Mouse (Mus musculus) heart, postnatal 10 days (tissue): ENCODE results near the gene Dapk1. TPM values are rescaled to one million over a fixed set of nuclear protein-coding genes. Genes with fewer than 3 reads are reported as not detected.

Experiments used
- DNase-seq, 2 experiments: peaks; one replicate each; pipeline ENCODE4 v3.0.0; 2021
- intact Hi-C: fragments of 180-260 bp; cut with DNase I; formaldehyde crosslinking; loops from one replicate; pipeline ENCODE4 v1.15.1; 2025
- total RNA-seq, 2 experiments: library from RNA; stranded (reverse); gene quantifications; 2 replicates each; pipeline ENCODE4 v1.2.3; 2021

Dapk1 gene
- total RNA-seq, 2 experiments from 2014 or later, result 25.4 to 25.9 TPM

DNA sequence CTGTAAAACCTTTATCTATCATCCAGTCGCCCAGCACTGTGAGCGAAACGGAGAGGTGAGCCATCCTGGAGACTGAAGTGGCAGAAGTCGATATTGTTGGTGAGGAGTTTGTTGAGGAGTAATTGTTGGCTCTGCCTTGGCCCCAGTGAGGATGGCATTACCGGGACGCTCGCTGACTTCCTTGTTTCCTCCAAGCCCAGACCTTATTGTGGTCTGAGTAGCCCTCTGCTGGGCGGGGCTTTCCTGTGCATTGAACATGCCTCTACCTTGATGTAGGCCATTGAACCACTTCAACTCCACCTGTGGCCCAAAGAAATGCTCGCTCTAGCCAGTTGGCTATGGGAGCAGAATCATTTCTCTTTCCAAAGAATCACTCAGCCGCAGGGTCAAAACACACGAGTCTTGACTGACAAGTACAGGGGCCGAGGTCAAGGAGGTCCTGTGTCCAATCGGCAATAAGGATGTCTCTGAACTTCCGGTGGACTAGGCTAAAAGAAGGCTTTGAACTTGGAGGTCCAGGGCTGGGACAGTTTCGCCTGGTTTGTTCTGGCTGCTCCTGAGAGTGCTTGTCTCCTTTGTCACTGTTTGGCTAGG, 13.4 kb downstream of the Dapk1 start:
- DNase-seq, result no peak
- intact Hi-C loops, result no loop called here

DNA sequence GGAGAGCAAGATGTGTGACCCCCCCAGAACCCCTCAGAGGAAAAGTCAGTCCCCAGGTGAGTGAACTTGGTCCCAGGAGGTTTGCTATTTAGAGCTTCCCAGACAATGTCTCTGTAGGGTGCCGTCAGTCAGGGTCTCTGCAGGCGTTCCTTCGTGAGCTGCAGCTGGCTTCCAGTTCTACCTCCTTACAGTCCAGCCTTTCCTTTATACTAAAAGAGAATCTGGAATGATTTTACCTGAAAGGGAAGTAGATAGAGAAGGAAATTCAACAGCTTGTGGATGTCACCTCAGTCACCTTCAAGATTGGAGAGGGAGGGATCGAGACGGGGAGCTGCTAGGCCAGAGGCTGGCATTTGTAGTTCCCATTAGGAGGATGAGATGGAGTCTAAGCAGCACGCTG, 14.3 kb downstream of the Dapk1 start:
- intact Hi-C loops, result no loop called here
- no peak for DNase-seq

DNA sequence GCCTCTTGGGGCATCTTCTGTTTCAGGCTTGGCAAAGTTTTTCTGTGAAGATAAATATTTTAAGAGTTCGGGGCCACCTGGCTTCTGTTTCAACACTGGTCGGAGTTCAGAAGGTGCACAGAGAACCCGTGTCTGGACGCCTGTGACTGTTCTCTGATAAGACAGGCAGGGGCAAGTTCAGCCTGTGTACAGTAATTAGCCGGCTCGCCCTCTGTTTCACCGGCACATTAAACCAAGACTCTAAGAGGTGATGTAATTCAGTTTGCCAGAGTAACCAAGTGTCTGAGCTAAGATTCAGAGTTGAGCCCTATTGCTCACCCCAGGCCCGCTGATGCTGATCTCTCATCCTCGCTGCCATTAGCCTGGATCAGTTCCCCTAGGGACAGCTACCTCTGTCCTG, 16.5 kb downstream of the Dapk1 start:
- no peak for DNase-seq
- intact Hi-C loops, result no loop called here

DNA sequence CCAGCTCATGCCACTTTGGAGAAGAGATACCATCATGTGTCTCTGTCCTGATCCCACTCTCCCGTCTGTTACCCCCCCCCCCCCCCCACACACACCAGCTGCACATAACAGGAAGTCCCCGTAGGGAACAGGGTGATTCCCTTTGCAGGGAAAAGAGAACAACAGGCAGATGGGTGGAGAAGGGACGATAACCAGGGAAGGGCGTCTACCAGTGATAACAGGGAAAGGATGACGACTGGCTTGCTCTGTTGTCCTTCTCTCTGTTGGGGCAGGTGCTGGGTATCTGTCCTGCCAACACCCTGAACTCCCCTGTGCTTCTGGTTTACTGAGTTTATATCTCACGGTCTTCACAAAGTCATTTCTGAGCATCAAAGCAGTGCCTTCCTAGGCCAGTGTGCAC, 18.0 kb downstream of the Dapk1 start:
- intact Hi-C loops, result no loop called here

DNA sequence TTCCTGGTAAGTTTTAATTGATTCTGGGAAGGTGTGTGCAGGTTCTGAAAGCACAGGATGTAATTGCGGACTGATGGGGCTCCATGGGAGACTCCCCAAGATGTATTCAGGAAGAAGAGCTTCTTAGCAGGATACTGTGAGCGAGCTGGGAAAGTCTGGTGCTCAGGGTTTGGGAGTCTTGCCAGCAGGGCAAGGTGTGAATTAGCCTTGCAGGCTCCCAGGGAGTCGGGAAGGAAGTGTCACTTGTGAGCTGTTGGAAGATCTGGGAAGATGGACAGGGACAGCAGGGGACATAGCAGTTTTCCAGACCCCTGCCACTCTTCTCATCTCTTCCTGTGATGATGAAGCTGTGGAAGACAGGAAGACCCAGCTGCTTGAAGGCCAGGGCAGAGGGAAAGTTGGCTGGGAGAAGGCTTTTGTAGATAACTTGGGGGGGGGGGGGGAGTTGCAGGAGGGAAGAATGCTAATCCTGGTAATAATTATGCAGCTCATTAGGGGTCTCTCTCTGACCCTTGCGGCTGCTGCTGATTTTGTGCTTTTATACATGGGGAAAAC, 19.7 kb downstream of the Dapk1 start:
- intact Hi-C loops, result no loop called here
- no peak for DNase-seq

More for the DNA sequence above, 18.0 kb downstream of the Dapk1 start:
- DNase-seq, result no peak

DNA sequence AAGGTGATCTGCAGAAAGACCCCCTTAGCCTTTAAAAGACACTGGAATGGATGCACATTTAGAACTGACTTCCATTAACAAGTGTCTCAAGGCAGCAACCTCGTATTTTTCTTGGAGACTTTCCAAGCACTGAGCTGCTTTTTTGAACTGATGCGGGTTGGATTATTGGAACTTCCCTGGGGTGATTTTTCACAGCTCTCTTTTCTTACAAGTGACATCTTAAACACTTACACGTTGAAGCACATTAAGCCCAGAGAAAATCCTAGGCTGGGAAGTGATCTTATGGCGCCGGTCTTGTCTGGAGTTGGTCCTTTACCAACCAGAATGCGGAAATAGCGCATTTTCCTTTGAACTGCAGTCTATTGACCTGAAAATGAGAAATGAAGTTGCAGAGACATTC, 23.8 kb downstream of the Dapk1 start:
- intact Hi-C loops, result no loop called here
- DNase-seq, result no peak

DNA sequence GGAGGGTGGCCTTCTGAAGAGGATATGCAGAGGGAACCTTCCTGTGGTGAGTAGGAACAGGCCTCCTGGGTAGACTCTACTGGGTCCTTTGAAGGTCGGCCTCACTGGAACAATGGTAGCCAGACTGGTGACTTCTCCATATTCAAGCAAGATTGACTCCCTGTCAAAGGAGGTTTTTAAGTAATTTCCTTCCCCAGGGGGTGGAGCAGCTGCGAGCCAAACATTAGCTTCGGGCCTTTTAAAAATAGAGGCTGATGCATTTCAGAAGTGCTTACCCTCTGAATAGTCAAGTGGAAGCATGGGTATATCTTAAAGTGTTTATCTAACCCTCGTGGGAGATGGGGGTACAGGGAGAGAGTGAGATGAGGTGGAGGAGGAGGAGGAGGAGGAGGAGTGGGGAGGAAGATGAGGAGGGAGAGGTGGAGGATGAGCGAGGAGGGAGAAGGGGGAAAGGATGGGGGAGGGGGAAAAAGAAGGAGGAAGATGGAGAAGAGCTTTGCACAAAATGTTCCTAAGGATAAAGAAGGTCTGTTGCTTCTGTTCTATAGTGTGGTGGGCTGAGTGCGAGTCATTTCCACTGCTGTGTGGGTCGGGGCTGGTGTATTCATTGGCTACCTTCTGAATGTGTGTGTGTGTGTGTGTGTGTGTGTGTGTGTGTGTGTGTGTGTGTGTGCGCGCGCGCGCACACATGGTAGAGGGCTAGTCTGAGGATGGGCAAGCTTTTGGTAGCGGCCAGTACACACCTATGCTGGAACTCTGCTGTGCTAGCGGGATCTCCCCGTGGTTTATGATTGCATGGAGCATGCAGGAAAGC, 26.3 kb downstream of the Dapk1 start:
- DNase-seq, result no peak
- intact Hi-C loops, result no loop called here

DNA sequence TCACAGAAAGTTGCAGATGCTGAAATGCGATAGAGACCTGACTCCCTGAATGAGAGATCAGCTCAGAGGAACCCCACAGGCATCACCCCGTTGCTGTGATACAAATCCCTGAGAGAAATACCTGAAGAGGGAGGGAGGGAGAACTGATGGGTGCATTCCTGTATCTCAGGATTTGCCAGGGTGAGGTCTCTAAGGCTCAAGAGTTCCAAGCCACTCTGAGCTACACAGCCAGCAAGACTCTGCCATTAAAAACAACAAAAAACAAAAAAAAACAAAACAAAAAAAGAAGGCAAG, 26.9 kb downstream of the Dapk1 start:
- no peak for DNase-seq
- intact Hi-C loops, result no loop called here

DNA sequence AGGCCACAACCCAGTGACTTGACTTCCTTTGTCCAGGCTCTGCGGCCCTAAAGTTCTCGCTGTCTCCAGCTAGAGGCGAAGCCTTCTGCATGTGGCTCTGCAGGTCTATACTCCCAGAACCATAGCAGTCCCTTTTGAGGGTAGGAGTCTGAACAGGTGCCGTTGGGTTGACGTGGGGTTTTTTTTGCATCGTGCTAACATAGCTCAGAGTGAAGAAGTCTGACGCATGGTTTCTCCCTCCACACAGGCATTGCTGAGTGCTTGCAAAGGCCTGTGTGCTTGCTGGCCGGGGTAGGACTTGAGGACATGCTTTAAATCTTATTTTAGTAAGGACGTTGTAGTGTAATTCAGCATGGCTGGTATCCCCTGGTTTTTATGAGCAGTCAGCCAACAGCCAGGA, 27.7 kb downstream of the Dapk1 start:
- no peak for DNase-seq
- intact Hi-C loops, result no loop called here

DNA sequence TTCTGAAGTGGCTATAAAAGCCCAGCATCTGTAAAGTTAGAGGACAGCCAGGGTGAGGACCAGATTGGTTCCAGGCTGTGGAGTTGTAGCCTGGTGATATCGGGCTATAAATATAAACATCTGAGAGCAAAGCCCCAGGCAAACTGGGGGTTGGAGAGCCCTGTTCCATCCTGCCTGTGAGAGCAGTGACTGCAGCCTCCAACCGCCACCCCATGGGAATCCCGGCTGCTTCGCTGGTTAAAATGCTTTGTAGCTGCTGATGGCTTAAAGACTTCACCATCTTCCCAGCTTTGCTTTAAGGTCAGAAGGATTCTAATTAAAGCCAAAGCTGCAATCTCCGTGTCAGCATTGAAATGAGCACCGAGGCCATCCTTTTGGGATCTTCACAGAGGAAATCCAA, 32.2 kb downstream of the Dapk1 start:
- intact Hi-C loops, result no loop called here
- peak; percentile 42 to 44 for DNase-seq

DNA sequence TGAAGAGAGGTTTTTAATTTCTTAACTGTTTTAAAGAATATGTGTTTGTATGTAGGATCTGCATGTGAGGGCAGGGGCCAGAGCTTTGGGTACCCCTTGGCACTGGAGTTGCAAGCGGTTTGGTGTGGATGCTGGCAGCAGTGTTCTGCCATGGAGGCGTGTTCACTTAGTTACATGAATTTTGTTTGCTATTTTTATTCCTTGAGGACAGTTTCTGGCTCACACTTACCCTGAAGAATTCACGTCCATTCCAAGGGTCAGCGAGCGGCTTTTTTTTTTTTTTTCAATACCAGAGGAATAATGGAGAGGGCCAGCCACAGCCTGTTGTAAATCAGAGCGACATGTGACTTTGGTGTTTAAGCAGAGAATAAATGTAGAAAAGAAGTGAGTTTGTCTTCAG, 33.9 kb downstream of the Dapk1 start:
- intact Hi-C loops, result no loop called here
- DNase-seq, result peak; percentile 35 to 46

DNA sequence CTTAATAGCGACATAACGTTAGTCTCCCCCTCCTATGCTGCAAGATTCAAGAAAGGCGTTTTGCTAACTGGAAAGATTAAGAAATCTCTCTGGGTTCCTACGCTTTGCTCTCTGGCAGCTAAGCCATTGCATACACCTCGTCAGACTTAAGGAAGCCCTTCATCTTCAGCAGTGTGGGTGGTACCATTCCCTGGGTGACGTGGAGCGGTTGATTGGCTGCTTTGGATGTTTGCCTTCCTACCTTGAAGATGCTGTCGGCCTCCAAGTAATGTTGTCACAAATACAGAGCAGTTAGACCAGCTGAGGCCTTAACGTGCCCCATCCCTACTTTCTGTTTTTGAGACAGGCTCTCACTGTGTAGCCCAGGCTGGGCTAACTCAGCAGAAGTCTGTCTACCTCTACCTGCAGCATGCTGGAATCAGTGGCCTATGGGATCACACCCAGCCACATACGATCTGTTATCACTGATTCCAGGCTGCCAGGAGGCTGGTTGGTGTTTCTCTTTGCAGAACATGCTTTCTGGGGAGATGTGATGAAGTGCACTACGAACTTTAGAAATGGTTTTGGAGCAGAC, 37.8 kb downstream of the Dapk1 start:
- intact Hi-C loops, result no loop called here
- DNase-seq, result no peak

DNA sequence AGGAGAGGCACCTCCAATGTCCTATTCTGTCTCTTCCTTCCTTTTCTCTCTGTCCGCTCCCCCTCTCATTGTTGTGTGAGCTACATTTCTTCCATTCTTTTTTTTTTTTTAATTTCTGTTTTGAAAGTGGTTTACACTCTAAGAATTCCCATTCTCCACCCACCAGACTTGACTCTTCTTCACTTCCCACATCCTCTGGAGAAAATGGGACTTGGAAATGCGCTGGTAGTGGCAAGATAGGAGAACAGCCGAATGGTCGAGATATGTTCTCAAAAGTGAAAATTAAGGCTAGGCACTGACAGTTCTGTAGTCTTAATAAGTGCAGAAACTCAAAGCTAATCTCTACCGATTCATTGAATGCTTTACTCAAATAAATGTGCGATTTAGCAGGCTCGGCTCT, 38.7 kb downstream of the Dapk1 start:
- intact Hi-C loops, result no loop called here
- DNase-seq, result no peak

DNA sequence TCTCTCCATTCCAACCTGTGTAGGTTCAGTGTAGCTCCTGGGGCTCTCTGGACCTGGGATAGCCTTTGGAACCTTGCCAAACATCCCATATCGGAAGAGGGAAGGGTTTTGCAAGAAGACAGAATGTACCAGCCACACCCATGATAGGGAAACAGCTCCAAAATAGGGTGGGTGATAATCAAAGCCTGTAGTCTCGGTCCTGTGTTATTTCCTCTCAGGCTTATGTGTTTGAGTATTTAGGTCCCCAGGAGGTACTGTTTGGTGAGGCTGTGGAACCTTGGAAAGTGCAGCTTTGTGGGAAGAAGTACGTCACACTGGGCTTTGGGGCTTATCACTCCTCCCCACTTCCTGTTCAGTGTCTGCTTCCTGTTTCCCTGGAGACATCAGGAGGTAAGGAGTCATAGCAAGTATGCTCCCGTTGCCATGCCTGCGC, 42.7 kb downstream of the Dapk1 start:
- DNase-seq, result peak in 1 of 2 experiments; percentile 23

DNA sequence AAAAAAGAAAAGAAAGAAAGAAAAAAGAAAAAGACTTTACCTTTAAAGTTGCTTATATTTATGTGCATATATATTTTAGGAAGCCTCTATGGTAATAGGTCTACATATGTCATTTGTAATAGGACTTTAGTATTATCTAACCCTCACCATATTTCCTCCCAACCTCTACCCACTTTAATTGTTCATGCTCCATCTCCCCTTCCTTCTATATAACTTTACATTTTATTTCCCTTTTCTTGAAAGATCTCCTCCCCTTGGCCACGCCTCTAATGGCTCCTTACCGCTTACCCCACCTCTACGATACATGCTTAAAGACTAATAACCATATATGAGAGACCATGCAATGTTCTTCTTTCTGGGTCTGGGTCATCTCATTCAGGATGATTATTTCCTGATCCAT, 45.0 kb downstream of the Dapk1 start:
- DNase-seq, result no peak
- intact Hi-C loops, result no loop called here

More for the DNA sequence above, 42.7 kb downstream of the Dapk1 start:
- intact Hi-C loops, result no loop called here

DNA sequence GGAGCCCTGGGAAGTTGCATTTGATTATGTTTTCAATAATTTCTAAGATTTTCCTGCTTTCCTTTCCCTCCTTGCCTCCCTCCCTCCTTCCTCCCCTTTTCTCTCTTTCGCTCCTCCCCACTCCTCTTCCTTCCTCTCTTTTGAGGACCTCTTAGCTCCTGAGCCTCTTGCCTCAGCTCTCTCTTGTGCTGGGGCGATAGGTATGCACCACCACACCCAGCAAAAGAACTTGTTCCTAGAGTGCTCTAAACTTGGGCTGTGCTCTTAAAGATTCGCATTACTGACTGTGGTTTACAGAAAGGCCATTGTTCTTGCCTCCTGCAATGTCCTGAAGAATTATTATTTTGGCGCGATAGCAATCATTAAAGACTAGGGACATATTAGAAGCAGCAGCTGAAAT, 46.6 kb downstream of the Dapk1 start:
- DNase-seq, result no peak
- intact Hi-C loops, result no loop called here

DNA sequence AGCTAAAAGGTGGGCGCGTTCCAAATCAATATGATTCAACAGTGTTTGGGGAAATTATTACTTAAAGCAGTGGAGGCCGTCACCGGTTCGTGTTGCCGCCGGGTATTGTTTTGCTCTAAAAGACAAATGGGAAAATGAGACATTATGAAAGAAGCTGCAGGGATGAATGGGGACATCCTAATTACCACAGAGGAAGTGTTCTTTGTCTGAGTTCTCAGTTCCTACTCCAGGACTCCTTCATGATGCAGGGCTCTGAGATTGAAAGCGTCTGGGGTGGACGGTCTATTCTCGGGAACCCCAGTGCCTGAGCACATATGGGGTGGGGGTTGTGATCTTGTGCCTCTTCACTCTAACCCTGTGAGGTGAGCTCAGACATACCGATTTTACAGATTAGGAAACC, 48.3 kb downstream of the Dapk1 start:
- no peak for DNase-seq
- intact Hi-C loops, result no loop called here

DNA sequence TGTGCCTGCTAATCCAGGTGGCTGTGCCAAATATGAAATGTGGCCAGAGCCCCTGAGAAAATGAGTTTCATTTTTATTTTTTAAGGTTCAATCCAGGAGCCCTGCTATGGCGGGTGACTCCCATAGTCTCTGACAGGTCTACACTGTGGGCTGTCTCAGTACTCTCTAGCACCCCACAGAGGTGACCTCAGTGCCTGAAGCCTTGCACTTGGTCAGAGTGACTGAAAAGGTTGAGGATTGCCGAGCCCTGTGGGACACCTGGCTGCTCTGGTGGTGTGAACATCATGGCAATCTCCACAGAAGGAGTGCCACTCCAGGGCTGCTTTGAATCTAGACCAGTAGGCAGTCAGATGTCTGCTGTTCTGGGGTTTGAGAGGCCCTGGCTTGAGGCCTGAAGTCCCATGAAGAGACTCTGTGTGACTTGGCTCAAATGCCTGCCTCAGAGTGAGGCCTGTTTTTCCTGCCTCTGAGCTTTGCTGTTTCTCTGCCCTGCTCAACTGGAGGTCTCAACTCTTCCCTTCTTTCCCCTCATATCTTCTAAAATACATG, 52.3 kb downstream of the Dapk1 start:
- intact Hi-C loops, result no loop called here
- peak; percentile 47 to 68 for DNase-seq

DNA sequence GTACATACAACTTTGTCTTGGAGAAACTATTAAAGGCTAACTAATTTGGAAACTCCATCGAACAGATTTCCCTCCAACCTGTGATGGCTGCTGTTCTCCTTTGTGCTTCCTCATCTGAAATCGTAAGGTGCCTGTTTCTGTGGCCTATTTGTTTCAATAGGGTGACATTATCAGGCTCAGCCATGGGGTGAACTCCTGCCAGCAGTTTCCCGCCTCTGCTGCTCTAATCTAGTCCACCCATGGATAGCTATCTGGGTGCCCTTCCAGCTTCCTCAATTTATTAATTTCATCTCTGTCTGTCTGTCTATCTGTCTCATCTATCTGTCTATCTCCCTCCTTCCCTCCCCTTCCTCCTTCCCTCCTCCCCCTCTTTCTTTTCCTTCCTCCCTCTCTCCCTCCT, 53.5 kb downstream of the Dapk1 start:
- no peak for DNase-seq
- intact Hi-C loops, result no loop called here

DNA sequence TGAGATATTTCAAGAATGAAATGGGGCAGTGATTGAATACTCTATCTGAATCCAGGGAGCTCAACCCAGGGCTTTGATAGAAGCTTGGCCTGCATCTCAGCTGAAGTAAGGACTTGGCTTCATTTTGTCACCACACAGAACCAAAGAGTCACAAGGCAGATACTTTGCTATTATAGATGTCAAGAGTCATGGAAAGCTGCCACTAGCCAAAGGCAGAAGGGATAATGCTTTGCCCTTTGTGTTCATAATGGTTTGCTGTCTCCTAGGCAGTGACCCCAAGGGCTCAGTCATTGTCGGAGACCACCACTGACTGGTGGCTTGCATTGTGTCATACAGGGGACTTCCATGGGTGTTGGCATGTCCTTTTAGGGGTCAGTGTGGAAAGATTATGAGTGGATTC, 57.9 kb downstream of the Dapk1 start:
- intact Hi-C loops, result no loop called here
- DNase-seq, result peak; percentile 42 to 62

DNA sequence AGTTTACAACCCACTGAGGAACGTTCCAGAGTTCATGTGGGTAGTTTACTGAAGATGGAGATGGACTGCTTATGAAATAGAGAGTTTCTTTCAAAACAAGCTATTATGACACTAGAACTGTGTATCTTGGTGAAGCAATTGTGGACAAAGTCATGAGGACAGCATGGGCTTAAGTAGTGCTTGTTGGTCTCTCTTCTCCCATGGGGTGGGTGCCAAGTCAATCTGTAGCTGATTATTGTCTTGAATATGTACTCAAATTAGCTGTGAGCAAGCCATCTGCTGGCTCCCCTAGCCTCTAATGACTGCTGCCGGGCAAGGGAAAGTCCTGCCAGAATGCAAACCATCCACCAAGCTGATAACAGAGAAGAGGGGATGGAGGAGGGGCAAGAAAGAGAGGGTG, 58.3 kb downstream of the Dapk1 start:
- intact Hi-C loops, result no loop called here

More for the DNA sequence above, 58.3 kb downstream of the Dapk1 start:
- peak; percentile 30 to 51 for DNase-seq
